Mouse (Mus musculus): ENCODE data around the gene Pacrg.
A peak's percentile ranks its signal among the peaks of the same experiment; 100 is the strongest.

The Pacrg gene

DNA sequence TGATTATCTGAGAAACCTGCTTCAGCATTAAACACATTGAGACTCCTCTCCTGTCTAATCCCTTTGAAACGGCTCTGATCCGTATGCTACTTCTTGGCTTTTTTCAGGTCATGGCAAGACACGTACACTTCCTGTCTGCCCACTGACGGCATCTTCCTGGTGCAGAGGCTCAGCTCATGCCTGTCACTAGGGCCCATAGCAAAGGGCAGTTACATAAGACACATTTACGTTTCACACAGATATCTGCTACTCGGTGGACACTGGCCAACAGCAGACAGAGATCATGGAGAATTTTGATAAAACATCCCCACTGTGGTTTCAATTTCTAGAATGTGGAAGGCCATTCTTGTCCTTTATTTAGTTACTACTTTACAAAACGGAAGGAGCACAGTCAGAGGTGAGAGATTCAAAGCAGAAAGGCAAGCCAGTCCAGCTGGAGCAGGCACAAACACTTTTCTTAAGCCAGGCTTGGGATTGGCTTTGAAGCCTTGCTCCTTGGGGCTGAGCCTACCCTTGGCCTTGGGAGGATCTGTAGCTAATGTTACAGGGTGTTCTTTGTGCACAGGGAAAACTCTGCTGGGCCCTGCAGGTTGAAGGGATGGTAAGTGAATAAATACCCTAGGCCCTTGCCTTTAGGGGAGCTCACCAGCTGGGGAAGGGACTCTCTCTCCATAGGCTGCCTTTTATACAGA, 432.9 kb downstream of the Pacrg start:
- DNase-seq (ENCODE audit: low spot score) = peak; percentile 92

DNA sequence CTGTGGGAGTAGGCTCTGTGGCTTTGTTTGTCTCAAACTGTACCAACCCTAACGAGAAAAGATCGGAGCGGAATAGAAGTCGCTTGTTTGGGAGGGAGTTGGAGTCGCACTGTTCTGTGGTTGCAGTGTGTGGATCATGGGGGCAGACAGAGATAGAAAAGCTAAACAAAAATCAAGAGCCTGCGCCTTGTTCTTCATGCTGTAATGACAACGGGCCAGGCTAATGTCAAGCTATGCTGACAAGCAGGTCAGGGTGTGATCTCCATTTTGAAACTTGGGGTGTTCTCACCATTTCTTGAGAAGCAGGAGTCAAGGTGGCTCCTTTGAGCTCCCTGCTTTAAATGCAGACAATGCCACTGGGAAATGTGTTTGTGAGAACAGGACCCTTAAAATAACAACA, 433.8 kb downstream of the Pacrg start:
- DNase-seq (ENCODE audit: low spot score) = no peak

DNA sequence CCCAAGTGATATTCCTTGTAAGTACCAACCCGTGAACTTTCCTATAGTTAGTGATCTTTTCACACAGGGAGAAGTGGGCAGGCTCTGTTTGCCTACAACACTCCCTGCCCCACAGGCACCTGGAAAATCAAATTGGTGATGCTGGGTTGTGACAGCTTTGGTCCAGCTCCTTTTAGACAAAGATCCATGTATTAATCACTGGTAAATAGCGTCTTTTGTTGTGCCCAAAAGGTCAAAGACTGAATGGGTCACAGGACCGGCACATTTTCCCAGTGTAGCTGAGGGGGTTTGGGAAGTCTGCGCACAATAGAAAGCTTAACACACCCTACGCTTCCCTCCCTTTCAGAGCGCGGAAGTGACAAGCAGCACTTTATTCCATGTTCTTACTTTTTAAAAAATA, 434.2 kb downstream of the Pacrg start:
- no peak for DNase-seq (ENCODE audit: low spot score)

DNA sequence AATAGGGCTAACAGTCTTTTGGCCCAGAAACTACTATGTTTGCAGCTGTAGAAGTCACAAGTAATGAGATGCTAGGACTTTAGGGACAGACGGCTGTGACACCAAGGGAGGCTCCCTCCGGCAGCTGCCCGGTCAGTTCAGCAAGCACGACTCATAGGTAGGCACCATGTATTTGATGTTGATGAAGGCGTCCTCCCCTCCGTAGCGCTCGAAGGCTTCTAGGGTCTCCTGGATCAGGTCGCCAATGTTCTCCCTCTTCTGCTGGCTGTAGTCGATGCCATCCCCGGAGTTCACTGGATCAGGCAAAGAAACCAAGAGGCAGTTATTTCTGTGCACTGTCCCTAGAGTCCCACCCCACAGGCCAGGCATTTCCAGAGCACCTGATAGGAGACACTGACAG, 436.9 kb downstream of the Pacrg start:
- DNase-seq (ENCODE audit: low spot score) = no peak

DNA sequence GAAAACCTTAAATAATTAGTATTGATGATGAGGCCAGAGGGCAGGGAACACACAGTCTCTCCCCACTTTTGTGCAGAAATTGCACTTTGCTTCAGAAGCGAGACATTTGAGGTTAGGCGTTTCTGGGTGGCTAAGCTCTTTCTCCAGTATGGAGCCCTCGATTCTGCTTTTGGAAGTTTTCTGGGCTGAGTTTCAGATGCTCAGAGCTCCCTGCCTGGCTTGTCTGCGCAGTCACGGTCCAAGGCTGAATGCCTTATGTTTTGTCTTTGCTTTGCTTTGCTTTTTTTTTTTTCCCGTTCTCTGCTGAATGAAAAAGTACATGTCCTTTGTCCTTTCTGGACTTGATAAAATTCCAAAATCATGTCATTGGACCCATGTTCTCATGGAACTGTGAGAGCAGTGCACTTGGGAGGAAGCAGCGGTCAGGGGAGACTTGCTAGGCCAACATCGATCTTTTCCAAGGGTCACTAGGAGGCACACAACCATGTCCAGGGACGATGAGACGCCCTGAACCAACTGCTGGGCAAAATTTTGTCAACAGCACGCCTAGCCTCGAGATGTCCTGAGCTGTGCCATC, 438.0 kb downstream of the Pacrg start:
- DNase-seq (ENCODE audit: low spot score) = peak; percentile 35

DNA sequence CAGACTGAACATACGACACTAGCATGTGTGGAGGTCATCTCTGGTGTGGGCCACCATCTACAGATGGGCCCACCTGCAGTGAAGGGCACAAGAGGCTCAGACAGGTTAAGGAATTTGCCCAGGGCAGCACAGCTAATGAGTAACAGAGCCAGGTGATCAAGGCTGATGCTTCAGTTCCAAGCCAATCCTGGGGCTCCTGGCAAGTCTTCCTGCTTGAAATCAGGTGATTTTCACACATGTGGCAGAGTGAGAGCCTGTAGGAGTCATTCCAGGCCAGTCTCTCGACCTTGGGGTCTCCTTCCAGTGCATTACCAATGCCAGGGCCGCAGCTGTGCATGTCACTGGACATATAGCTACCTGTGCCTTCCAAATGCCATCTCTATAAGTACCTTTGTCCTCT, 438.6 kb downstream of the Pacrg start:
- no peak for DNase-seq (ENCODE audit: low spot score)

DNA sequence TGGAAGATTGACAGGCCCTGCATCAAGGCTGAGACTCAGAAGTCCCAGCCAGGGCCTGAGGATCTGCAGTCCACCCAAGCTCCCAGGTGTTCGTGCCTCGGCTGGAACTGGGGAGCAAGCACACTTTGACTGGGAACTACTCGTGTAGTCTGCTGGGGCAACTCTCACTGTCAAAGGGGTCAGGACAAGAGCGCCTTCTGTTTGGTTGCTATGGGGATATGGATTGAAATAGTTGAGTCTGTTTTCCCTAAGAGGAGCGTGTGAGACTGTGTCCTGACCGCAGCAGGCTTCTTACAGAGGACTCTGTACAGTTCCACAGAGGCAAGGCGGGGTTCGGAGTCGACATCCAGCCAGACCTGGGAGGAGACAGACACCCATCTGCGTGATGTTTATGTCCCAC, 440.4 kb downstream of the Pacrg start:
- DNase-seq (ENCODE audit: low spot score) = no peak

DNA sequence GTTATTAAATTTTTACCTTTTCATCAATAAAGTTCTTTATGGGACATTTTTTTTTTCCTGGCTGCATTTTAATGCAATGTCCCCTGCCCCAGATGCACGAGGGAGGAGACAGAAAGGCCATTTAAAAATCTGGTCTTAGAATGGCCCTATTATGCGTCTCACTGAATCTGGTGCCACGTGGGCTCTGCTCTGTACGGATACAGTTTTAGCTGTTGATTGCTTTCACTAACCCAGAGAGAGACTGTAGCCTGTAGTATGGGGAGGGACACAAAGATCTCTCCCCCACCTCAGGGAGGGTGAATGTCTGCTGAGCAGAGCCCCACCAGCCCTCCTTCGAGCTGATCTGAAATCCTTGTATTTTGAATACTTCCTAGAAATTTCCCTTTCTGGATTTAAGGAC, 441.2 kb downstream of the Pacrg start:
- DNase-seq (ENCODE audit: low spot score) = no peak

DNA sequence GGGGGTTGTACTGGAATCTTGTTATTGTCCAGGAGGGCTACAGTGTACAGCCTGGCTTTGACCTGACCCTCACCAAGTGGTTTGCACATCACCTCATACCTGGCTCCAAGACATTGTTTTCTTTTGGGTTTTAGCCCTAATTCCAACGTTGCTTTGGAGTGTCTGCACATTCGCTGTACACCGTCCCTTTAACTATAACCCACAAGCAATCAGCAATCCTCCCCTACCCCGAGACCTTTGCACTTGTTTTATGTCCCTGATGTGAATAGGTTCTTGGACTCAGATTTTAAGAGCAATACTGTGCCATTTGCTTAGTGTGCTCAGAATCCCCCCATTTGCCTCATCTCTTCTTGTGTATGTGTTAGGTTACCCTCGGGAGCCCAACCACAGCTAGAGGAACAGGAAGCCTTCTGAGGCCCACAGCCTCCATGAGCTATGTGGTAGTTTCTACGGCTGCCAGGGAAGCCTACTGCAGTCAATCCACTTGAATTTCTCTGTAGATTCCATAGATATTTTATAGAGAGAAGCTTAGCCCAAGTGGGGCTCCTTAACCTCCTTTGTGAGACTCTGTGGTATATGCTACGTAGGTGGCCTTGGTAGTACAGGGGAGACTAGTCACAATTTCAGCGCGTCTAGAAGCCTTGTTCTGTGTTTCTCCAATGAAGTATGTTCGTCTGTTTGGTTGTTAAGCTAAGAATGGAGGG, 442.0 kb downstream of the Pacrg start:
- DNase-seq (ENCODE audit: low spot score) = peak; percentile 38

DNA sequence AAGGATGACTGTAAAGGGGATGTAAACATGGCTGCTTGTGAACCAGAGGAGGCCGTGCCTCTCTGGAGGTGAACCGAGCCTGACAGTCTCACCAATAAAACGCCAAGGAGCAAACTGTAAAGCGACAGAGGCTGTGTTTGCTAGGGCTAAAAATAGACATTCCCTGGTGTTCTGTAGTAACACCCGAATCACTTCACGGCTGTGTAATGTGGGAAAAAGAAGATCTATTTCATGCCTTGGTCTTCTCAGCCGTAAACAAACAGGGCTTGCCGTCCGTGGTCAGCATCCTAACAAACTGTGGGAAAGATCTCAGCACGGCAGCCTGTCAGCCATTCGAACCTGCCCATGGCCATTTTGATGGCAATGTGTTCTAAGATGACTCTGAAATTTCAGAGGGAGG, 442.8 kb downstream of the Pacrg start:
- DNase-seq (ENCODE audit: low spot score) = no peak

DNA sequence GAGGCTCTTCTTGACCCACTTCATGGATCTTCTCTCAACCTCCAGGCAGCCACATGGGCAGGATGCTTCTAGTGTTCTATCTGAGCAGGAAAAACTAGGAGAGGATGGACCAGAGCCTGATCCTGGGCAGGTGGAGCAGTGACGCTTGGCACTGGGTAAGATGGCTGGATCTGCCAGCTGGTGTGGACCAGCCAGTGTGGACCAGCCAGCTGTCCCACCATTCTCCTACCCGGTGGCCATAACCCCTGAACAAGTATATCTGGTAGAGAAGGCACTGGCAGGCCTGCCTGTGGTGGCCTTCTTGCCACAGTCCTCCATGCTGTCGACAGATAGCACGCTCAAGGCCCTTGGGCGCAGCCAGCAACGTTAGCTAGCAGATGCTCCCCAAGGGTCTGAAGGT, 443.2 kb downstream of the Pacrg start:
- DNase-seq (ENCODE audit: low spot score) = no peak

DNA sequence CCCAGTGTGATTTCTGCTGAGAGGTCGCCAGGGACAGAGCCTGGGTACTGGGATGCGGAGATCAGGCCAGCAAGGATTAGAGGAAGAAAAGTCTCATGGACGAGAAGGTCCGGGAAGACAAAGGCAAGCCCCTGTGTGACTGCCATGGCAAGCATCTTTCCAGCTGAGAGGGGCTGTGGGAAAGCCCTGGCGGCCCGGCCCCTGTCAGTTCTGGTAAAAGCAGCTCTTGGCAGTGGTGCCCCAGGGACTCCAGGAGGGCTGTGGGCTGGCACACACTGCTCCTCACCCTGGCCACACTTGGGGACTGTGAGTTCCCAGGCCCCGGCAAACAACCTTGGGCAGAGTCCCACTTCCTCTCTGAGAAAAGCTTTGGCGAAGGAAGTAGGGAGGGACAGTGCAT, 445.3 kb downstream of the Pacrg start:
- DNase-seq (ENCODE audit: low spot score) = no peak

DNA sequence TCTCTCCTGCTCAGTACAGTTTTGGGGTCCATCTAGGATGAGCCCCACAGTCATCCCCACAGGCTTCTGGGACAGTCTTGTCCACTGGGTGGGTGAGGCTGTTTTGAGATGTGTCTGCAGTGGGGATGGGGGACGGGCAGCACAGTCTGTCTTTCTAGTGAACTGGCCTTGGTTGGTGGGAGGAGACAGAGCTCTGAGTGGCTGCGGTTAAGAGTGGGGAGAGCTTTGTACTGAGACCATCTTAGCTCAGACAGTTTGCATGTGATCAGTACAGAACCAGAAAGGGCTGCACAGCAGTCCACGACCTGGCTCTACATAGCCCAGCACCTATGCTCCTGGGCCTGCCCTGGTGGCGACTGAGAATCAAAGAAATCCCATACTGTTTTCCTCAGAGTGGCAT, 446.3 kb downstream of the Pacrg start:
- DNase-seq (ENCODE audit: low spot score) = no peak

DNA sequence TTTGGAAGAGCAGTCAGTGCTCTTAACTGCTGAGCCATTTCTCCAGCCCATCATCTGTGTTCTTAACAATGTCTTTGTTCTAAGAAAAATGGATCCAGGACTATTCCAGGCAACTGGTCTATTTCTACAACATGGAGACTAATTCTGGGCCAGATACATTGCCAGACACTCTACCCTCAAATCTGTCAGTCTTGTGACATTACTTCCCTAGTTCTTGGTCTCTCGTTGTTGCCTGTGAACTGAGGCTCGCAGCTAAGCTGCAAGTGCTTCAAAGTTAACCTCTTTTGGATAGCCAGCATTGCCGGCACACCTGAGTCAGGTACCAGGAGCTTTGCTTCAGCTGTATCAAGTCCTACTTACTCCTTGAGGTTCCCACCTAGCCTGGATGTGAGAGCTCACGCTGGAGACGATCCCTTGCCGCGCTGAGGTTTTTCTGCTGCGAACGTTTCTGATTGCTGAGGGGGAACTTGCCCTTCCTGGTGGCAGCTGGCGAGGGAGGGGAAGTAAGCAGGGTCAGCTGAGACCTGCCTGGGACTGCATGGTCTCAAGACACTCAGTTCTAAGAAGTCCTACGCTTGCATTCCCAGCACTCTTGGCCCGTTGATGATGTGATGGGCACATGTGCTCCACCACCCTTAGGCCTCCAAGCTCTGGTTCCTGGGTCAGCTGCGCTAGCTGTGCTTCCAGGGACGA, 447.6 kb downstream of the Pacrg start:
- DNase-seq (ENCODE audit: low spot score) = no peak

DNA sequence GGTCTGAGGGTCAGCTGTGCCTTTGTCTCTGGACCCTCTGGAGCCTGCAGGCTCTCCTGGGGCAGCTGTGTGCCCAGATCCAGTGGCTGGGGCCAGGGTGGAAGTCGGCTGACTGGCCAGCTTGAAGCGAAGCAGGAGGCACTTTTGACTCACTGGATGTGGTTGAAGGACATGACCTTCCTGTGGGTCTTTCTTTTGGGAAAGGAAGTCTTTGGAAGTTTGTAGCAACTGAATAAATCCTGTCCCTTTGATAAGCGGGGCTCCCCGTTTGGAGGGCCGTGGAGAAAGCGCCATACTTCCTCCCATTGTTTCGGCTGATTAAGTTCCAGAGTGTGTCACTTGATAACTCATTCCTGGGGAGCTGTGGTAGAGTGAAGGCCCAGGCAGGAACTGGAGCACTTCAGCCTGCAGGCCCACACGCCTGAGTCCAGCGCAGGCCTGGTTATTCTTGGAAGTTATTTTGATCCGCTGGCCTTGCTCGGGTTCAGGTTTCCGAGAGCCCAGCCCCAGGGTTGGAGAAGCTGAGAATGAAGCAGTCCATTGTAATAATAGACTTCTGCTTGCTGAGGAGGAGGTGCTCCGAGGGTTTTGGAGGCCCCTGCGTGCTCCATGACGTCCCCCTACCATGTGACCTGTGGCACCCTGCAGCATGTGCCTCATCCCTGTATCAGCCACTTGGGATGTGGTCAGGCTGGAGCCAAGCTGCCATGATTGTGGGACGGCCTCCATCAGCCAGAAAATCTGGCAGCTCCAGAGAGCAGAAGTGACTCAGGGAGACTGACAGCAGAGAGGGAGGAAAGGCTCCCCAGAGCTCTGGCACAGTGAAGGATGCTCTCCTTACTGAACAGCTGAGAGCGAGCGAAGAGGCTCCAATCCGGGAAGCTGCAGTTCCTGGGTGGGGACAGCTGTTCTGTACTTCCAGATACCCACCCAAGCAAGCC, 449.6 kb downstream of the Pacrg start:
- no peak for DNase-seq (ENCODE audit: low spot score)

DNA sequence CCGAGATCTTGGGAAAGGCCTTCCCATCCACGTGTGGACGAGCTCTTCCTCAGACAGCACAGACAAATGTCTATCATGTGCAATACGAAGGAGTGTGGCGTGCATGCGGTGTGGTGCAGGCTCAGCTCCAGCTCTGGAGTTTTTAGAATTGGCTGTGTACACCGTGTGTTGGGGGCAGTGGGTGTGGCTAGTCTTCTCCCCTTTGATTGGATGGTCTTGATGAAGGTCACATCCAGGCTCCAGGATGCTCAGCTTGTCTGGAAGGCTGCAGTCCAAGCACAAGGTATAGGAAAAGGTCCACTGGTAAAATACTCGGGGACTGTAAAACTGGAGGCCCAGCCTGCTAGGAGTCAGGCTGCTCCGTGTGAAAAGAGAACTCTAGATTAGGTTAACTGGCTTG, 450.4 kb downstream of the Pacrg start:
- DNase-seq (ENCODE audit: low spot score) = no peak

DNA sequence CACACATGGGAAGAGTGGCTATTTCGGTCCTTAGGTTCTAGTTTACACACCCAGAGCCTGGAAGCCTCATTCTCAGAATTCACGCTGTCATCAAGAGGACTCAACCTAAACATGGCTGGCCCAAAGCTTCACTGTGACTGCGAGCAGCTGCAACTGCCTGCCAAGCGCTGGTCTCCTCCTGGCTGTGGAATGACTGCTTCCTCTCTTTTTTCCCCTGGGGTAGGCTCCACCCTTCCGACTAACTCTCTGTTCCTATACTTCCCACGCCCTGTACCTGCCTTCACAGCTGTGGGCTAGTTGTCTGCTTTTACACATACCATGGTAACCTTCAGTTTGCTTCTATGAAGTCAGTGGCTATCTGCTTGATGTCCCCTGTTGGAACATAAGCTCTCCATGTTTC, 453.6 kb downstream of the Pacrg start:
- DNase-seq (ENCODE audit: low spot score) = no peak

DNA sequence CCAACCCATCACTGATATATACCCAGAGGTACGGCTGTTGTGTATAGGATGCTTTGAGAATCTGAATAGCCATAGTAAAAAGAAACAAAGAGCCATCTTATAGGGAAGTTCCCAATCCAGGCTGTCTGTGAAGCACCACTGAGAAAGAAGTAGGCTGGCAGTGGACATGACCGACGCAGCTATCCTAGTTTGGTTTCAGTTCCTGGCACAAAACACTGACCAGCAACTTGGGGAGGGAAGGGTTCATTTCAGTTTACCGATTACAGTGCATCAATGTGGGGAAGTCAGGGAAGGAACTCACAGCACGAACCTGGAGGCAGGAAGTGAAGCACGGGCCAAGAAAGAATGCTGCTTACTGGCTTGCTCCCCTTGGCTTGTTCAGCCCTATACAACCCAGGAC, 456.7 kb downstream of the Pacrg start:
- DNase-seq (ENCODE audit: low spot score) = no peak

DNA sequence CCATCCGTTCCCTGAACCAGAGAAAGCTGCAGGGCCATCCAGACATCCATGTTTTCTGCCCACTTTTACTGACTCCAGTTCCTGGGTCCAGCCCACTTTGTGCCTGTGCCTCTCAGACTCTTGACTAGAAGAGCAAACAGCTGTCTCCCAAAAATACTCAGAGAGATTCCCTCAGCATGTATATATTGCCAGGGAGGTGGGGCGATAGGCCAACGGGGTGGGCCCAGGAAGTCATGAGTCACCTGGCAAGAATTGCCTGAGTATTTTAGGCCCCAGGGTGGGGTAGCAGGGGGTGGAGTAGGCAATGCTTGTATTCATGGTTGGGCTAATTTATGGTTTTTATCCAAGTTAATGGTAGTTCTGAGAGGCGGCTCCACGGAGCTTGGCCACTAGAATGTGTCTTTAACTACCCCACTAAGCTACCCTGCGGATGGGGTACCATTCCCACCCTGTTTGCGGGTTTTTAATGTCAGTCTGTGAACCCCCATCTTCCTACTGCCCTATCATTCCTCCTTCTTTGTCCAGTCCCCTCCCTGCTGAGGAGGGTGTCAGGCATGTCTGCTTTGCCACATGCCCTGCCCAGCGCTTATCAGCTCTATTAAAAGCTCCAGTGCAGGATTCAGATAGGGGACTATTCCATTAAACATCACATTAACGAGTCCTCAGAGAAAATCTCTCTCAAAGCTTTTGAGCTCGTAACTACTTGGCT, 461.5 kb downstream of the Pacrg start:
- no peak for DNase-seq (ENCODE audit: low spot score)

DNA sequence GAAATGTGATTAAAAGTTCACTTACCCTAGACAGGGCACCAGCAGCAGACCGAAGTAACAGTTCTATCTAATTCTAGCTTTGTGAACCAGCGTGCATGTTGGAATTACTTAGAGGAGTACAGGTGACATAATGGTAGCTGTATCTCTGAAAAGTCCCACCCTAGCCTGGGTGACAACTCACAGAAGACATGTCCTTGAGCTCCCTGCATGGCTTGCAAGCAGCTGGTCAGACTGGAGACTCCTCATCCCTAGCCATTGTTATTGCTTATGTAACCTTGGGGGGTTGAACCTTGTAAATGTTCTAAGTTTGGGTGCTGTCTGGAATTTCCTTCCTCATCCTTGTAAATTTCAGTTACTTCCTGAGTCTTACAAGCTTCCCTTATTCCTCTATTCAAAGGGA, 462.5 kb downstream of the Pacrg start:
- DNase-seq (ENCODE audit: low spot score) = no peak

DNA sequence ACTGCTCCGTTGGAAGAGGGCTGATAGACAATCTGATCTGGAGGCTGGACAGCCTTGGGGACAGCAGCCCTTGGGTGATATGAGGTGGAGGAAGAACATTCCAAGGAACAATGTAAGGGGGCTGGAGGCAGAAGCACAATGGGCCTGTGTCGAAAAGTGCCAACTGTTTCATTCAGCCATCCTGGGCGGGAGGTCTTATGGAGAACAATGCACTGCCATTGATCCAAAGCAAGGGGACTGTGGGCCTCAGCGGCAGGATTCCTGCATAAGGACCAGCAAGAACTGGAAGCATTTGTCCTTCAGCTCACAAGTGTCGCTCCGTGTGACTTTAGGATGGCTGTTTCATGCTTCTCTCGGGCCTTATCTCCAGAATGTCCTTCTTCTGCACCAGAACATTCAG, 465.8 kb downstream of the Pacrg start:
- no peak for DNase-seq (ENCODE audit: low spot score)
